Mouse (Mus musculus) hindlimb bud, embryonic 11.5 days (tissue): Measurements from ENCODE around the gene Gstp1.
"Not testable (repeated sequence)": the region's sequence is repeated elsewhere in the genome, so short reads cannot be mapped to it uniquely, and the experiment has no call there.

Experiments
- DNase-seq: peaks from one replicate; pipeline ENCODE4 v3.0.0-alpha.2; 2012; ENCODE audit warnings: low read depth, low spot score; ENCODE audit errors: extremely low spot score

Gene Gstp1

DNA sequence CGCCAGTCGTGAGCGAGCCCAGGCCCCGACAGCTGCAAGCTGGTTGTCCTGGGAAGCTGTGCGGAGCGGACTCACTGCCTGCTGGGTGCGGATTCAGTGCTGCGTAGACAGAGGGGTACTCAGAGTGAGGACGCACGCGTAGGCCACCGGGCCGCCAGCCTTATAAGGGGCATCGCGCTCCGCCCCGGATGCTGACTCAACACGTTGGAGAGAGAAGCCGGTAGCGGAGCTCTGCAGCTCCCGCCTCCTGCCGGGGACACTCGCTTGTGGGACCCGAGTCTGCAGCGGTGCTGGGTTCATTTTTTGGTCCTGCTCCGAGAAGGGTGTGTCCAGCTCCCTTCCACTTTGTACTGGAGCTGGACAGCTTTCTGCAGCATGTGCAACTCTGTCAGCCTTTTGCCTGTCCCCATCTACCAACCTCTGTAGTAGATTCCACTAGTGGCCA, at the start of gene Gstp1:
Gene Gstp1 (minus strand): TSS at position 198 of the 445 bp plus-strand sequence.
- DNase-seq, result peak; percentile 61

DNA sequence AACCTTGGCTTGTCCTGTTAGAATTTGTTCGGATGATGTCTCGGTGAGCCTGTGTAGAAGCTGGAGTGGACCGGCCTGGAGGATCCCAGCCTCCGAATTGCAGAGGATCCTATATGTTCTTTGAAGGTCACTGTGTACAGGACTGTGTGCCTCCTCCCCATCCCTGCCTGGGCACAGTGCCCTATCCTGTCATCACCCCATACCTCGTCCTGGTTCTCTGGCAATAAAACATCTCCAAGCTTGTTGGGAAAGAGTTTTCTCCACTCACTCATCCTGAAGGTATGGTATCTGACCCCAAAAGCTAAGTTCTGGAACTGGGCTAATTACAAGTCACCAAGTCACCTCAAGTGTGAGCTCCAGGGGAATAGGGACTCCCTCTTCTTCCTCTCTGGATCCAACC, 49.3 kb upstream of the Gstp1 start:
- no peak for DNase-seq

DNA sequence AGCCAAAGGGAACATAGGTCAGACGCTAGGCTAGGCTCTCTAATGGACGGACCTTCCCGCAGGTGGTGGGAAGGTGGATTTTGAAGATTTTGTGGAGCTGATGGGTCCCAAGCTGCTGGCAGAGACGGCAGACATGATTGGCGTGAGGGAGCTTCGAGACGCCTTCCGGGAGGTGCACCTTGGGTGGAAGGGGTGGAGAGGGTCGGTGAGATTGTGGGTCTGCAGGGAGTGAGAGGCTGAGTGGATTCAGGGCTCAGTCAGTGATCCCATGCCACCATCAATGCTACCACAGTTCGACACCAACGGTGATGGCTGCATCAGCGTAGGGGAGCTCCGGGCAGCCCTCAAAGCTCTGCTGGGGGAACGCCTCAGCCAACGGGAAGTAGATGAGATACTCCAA, 48.4 kb upstream of the Gstp1 start:
- DNase-seq, result no peak

DNA sequence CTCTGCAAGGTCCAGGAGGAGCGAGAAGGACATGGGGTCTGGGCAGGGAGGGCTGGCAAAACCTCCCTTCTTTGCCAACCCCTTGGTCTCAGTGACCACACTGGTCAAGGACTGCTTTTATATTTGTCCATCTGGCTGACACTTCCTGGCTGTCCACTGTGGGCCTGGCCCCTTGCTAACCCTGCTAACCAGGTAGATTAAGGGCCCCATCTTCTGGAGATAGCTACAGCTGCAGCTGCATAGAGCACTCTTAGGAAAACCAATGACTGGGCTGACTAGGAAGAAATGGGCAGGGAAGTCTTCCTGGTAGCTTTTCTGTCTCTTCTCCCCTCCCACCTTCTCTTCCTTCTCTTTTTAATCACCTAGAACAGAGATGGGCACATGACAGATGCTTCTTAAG, 47.2 kb upstream of the Gstp1 start:
- DNase-seq, result no peak

DNA sequence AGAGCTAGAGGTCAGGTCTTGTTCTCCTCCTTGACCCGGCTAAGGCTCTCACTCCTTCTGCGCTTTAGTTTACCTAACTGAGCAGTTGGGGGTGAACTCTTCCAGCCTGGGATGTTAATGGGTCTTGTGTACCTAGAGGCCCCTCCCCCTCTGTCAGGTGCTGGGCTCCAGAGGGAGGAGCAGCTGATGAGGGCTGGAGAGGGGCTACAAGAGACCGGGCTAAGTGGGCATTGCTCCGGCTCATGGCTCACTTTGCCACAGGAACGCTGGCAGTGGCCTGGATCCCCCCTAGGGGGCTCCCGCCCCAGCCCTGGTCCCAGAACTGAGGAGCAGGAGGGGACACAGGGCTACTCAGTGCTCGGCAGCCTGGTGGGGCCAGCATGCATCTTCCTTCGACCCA, 46.0 kb upstream of the Gstp1 start:
- no peak for DNase-seq

DNA sequence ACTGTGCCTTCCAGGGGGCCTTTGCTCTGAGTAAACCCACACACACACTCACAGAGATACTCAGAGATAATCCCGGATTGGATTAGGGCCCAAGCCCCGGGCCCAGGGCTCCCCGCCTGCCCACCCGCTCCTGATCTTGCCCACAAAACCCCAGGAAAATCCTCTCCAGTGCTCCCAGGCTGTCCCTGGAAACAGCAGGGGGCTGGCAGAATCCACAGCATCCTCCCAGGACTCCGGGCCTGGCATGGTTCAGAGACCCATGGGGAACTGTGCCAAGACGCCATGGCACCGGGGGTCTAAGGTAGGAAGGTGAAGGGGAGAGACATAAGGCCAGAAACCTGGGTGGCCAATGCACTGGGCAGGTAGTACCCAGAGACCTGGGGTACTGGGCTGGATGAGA, 45.5 kb upstream of the Gstp1 start:
- no peak for DNase-seq

DNA sequence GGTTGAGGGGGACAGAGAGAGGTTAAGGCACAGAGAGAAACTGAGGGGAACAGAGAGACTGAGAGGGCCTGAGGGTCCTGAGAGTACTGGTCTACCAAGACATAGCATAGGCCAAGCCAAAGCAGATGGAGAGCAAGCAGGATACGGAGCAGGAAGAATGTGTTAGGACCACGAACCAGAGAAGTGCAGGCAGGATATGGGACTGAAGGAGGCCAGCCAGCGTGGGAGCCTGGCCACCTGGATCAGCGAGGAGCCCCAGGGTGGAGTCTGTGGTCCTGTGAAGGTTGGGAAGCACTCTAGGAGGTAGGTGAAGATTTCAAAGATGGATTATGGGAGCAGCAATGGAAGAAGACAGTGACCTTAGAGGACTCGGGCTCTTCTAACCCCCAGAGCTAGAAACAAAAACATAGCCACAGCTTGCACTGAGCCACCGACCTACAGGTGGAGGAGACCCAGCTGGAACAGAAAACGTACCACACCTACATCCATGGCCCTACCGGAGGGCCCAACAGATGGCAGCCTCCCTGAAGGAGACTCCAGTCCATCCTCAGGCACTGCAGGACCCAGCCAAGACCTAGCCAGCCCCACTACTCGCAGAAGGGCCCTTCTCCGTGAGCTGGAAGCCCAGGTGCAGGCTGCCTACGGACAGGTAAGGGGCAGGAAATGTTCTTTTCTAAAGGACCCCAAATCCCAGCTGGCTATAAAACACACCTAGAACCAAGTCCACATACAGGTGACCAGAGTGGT, 44.6 kb upstream of the Gstp1 start:
- no peak for DNase-seq

DNA sequence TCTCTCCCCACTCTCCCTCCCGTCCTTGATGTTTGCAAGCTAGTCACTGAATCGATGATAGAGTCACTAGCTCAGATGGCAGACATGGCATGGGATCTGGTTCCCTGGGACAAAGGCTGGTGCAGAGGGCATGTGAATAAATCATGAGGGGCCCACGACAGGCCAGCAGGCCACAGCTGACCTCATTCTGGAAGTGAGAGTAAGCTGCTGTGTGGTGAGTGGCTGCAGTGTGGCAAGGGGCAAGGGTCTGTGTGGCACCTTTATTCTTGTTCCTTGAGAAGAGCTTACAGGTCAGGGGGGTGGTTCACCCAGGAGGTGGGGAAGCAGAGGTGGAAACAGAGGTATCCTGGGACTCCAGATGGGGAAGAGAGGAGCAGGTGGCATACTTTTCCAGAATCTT, 43.6 kb upstream of the Gstp1 start, which contains the start of gene Cabp2:
Gene Cabp2 (plus strand): TSS at position 185 of the 400 bp plus-strand sequence.
- no peak for DNase-seq

DNA sequence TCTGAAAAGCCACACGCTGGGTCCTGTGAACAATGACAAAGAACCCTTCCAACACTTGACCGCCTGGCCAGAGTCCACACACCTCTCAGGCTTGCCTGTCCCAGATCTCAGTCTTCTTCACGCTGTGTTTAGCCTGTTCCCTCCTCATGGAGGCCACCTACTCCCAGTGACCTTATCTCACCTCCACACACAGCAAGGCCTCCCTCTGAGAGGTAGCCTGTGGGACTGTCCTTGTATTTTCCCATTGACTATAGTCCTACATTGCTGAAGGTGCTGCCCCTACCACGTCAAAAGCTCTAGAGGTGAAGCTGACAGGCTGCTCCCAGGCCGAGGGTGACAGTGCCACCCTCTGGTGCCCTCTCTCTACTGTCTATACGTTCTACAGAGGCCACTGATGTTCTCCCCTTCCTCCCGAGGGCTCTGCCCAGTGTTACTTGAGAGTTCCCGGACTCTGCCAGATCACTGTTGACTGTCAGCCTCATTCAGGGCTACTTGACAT, 42.8 kb upstream of the Gstp1 start:
- no peak for DNase-seq

DNA sequence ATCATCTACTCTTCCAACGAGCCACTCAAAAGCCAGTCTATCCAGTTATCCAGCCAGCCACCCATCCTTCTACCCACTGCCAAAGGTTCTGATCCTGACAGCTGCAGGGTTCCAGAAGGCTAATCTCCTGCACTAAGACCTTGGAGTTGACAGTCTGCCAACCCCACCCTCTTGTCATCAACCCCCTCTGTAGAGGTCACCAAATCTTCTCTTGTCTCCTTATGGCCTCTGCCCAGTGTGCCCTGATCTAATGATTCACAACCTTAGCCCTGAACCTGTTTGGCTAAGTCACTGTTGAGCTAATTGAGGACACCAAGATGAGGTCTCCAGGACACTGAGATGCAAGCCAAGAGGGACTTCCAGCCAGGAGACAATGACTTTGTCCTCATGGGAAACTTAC, 41.8 kb upstream of the Gstp1 start:
- no peak for DNase-seq

DNA sequence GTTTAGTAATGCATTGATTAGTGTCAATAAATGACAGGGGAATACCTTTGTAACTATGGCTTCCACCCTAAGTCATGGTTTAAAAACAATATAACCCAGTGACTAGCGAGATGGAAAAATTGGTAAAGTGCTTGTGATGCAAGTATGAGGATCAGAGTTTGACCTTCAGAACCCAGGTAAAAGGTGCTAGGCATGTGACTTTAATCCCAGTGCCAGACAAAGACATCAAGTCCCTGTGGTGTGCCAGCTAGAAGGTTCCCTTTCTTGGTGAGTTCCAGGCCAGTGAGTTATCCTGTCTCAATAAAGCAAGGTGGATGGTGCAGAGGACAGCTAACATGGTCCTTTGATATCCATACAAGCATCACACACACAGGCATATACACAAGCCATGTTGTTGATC, 37.7 kb upstream of the Gstp1 start:
- DNase-seq, result no peak

DNA sequence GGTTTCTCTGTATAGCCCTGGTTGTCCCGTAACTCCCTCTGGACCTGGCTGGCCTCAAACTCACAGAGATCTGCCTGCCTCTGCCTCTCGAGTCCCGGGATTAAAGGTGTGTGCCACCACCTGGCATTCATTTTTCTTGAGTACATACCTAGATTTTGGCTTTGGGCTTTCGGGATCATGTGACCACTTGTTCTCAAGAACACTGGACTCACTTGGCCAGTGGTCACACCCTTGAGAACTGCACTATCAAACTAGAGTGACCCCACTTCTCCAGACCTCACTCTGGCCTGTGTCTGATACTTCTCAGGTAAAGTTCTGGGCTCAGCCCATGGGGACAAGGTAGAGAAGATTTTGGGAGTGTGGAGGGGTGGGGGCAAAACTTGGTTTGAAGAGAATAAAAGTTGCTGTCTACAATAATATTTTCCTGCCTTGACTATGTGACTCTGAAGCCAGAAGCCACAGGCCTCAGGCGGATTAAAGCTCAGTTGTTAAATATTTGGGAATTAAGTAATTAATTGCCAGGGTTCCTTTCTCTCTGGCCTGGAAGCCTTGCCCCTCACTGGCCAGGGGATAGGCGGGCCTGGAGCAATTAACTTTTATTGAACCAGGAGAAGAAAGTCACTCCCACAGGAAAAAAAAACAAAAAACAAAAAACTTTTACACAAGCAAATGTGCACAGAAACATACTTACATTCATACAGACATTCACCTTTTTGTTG, 35.1 kb upstream of the Gstp1 start:
- no peak for DNase-seq

DNA sequence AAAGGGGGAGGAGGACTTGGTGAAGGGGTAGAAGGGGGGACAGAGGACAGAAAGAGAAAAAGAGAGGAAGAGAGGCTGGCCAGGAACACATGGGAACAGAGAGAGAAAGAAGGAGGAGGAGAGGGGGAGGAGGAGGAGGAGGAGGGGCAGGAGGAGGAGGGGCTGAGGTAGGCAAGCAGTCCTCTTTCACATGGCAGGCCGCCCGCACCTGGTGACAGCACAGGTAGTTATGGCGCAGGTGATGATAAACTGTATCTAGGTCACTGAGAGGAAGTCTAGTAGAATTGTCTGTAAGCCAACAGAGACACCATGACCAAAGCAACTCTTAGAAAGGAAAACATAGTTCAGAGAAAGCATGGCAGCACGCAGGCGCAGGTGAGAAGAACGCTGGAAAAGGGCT, 33.6 kb upstream of the Gstp1 start:
- DNase-seq, result no peak

DNA sequence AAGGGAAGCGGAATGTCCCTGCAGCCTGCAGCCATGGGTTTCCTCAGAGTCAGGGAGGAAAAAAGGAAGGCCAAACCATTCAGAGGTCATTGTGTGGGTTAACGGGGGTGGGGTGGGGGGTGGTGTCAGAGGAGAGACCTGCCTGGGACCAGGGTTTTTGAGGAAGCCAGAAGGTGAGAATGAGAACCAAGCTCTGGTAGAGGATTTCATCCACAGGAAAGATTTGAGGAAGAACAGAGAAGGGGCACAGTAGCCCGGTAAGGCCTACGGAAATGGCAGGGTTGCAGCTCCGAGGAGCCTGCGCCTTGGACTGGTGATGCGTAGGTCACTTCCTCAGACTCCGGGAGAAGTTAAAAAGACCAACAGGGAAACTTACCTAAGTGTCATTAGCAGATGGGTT, 33.0 kb upstream of the Gstp1 start:
- no peak for DNase-seq

DNA sequence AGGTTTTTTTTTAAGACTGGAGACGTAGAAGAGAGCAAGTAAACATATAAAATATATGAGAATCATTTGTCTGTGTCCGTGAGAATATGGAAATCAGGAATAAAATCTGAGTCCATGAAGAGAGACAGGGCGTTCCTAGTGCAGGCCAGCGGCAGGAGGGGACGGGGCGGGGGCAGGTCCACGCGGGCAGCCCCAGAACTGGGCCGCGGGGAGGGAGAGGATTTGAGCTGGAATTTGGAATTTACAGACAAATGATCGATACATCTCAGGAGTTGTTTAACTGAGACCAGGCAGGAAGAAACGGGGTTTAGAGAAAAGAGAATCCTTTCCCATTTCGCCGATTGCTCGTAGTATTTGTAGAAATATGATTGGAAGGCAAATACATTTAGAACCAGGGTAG, 32.5 kb upstream of the Gstp1 start:
- no peak for DNase-seq

DNA sequence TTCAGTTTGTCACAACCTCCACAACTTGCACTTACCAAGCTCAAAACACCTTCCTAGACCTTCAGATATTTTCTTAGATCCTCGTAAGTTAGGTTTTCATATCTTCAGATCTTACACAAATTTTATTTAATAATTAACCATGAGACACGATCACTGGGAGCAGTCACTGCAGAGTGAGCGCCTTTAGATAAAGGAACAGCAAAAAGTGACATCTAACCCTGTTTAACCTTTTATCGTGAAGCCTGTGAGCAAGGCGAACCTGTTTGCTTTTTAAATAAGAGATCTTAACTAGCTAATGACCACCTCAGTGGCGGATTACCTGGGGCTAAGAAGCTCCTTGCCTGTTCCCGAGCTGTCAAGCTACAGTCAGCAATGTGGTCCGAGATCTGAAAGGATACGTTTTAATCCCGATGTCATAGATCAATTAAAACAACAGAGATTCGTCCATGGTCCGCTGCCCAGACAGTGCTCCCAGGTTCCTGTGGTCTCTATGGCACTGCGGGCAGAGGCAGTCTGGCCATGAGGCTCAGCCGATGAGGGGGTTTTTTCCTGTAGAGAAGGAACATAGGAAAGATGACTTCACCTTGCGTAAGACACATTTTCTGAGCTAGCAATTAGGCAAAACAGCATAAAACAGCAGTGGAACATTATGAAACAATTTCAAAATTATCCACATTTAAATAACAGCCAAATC, 31.1 kb upstream of the Gstp1 start:
- DNase-seq, result no peak

DNA sequence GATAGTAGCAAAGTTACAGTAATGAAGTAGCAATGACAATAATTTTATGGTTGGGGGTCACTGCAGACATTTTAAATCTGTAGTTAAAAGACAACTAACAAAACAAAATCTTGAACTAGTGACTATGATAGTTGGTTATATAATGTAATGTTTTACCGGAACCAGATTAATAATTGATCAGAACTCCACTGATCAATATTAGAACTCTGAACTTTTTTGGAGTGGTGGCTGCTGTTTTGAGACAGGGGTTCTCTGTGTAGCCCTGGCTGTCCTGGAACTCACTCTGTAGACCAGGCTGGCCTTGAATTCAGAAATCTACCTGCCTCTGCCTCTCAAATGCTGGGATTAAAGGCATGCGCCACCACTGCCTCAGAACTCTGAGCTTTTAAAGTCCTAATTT, 30.5 kb upstream of the Gstp1 start:
- DNase-seq, result not testable (repeated sequence)

DNA sequence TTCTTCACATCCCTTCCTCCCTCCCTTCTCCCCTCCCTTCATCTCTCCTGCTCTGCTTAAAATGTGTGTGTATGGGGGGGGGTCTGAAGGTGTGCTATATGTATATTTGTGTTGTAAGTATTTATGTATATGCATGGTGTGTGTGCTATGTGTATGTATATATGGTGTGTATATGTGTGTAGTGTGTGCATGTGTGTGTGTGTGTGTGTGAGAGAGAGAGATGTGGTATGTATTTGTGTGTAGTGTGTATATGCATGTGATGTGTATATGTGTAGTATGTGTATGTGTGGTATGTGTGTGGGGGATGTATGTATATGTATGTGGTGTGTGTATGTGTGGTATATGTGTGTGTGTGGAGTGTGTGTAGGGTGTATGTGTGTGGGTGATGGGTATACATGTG, 29.1 kb upstream of the Gstp1 start:
- no peak for DNase-seq

DNA sequence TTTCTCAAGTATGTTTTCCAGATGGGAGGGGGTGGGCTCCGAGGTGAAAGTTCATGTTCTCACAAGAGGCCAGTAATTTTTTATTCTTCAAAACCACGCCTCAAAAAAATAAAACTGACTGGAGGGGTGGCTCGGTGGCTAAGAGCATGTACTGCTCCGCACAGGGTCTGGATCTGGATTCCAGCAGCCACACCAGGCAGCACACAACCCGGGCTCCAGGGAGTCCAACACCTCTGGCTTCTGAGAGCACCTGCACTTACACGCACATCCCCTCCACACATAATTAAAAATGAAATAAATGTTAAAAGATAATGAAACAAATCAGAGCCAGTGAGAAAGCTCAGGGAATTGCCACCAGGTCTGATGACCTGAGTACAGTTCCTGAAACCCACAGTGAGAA, 28.5 kb upstream of the Gstp1 start:
- no peak for DNase-seq

DNA sequence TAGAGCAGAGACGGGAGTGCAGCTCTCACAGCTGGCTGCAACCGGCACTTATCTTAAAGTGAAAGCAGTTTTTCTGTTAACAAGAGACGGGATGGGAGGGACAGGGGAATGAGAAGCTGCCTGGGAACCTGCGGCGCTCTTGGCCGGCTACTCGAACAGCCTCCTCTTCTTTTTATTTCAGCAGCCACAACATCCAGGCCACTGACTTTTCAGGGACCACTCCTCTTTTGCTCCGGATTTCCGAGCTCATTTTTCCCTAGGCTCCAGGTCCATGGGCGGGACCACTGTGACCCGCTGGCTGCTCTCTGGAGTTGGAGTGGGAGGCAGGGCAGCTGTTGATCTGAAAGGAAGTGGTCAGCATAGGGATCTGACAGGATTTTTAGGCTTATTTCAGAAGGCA, 26.7 kb upstream of the Gstp1 start:
- not testable (repeated sequence) for DNase-seq

DNA sequence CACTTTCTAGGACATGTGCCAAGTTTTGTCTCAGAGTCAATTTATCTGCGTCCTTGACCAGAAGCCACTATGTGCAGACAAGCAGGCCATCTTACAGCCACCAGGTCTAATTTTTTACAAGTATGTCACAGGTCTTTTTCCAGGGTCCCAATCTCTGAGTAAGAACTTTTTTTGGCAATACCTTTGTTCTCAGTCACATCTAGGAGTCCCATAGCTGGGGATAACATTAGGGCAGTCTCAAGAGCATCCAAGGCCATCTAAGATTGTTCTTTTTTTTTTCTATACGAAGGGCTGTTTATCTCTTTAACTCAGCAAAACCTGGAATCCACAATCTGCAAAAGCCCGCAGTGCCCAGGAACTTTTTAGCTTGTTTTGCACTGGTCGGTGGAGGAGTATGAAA, 25.6 kb upstream of the Gstp1 start:
- DNase-seq, result not testable (repeated sequence)
